Mouse (Mus musculus) hindbrain, embryonic 16.5 days (tissue): ENCODE results near the gene Crispld2. TPM values are rescaled to one million over a fixed set of nuclear protein-coding genes. Genes with fewer than 3 reads are reported as not detected.

Source experiments
- ATAC-seq: fragments of 200-750 bp; cut with Nextera tagmentation; 2 replicates; pipeline ENCODE4 v1.8.0; 2017; ENCODE audit warnings: moderate TSS enrichment, moderate library complexity
- H3K27ac ChIP-seq: fragments of 300-500 bp; sonication (generic); 2 replicates; pipeline ENCODE4 v1.5.1; 2014; ENCODE audit warnings: low read depth, mild to moderate bottlenecking, control low read depth, low read length, moderate library complexity
- H3K27me3 ChIP-seq: fragments of 300-500 bp; sonication (generic); replicated peaks from 2 replicates; pipeline ENCODE4 v1.6.1; 2014; ENCODE audit warnings: low read length; ENCODE audit not compliant: control insufficient read depth, insufficient read depth
- H3K36me3 ChIP-seq: fragments of 300-500 bp; sonication (generic); 2 replicates; pipeline ENCODE4 v1.6.1; 2014; ENCODE audit warnings: mild to moderate bottlenecking, low read length, moderate library complexity, mixed read lengths; ENCODE audit not compliant: control insufficient read depth, insufficient read depth
- H3K4me1 ChIP-seq: fragments of 300-500 bp; sonication (generic); 2 replicates; pipeline ENCODE4 v1.6.1; 2014; ENCODE audit warnings: low read depth, low read length; ENCODE audit not compliant: control insufficient read depth, insufficient read depth
- H3K4me2 ChIP-seq: fragments of 300-500 bp; sonication (generic); 2 replicates; pipeline ENCODE4 v1.6.1; 2014; ENCODE audit warnings: mild to moderate bottlenecking, low read length, control low read depth, moderate library complexity
- H3K4me3 ChIP-seq: fragments of 300-500 bp; sonication (generic); 2 replicates; pipeline ENCODE4 v1.5.1; 2014; ENCODE audit warnings: mild to moderate bottlenecking, low read length, control low read depth, moderate library complexity
- H3K9ac ChIP-seq: fragments of 300-500 bp; sonication (generic); 2 replicates; pipeline ENCODE4 v1.6.1; 2014; ENCODE audit warnings: low read depth, mild to moderate bottlenecking, control low read depth, low read length, moderate library complexity
- H3K9me3 ChIP-seq: fragments of 300-500 bp; sonication (generic); 2 replicates; pipeline ENCODE4 v1.6.1; 2014; ENCODE audit warnings: mild to moderate bottlenecking, low read length, moderate library complexity; ENCODE audit not compliant: control insufficient read depth
- WGBS: fragments of 180-500 bp; shearing (Covaris S2); extraction: QIAGEN DNeasy Blood & Tissue Kit; methylation state at CpG from one replicate; pipeline ENCODE4 v1.1.7; 2014; 5-methylcytosine and 5-hydroxymethylcytosine counted together
- polyA plus RNA-seq: library from polyadenylated mRNA; unstranded; fragments of >200 nt; fragmentation: Nextera tagmentation; extraction: Ambion mirVana; gene quantifications from 2 replicates; pipeline ENCODE4 v1.2.1, GENCODE M21; 2015

The Crispld2 gene
- polyA plus RNA-seq, 1 experiment from 2014 or later = 2.7 TPM

DNA sequence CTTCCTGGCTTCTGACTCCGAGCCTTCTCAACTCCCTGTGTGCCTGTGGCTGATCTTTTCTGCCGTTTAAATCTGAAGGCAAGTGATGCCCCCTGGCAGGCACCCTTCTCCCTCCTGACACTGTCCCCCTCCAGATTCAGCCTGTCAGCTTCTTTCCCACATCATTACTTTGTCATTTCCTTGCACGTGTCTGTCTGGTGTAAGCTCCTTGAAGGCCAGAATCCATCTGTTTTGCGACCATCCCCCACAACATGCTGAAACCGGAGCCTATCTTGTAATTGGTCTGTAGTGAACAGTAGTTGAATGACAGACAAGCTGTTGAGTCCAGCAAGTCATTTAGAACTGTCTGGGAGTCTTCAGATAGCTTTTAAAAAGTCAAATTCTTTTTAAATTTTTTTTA lies 53.2 kb downstream of the Crispld2 start:
- Histone ChIP-seq H3K9ac (no peak overlapping the region), H3K27ac (no peak overlapping the region), H3K4me2 (no peak overlapping the region), H3K4me3 (no peak overlapping the region), H3K27me3 (no peaks in the 10 kb centered on the region), H3K4me1 (no peaks in the 10 kb centered on the region; the same call in 1 of the 2 replicates), H3K9me3 (no peaks in the 10 kb centered on the region), H3K36me3 (no peaks in the 10 kb centered on the region)
- 64% methylated on average over 5 of the region's 5 CpGs for WGBS
- ATAC-seq = no peak

DNA sequence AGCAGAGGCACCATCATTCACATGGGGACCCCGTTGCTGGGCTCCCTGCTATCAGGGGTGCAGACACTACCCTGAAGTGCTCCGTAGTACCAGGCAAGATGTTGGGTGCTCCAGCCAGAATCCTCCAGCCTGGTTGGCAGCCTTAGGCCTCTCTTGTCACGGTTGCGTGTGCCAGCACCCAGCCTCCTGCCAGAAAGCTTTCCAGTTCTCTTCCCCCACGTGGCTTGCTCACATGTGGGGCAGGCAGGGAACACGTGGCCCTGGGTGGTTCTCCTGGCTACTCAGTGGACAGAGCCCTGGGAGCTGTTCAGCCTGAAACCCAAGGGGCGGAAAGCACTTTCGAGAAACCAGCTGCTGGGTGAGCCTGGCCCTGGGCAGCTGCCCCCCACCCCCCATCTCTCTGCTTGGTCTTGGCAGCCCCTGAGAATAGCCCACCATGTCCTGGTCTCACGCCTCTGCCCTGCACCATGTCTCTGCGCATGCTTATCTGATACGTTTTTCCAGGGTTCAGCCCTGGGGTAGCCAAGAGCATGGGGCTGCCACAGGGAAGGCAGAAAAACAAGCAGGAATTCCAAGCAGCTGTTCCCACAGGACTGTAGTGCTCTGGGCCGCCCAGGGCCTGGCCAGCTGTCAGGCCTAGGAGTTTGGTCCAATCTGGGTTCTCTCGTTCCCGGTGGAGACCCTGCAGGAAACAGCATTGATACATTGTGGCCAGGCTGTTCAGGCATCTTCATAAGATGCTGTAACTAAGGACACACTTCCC lies 54.2 kb downstream of the Crispld2 start:
- no peaks in the 10 kb centered on the region for H3K9me3 ChIP-seq
- no peak overlapping the region for H3K4me2 ChIP-seq
- H3K27me3 ChIP-seq = no peaks in the 10 kb centered on the region
- no peak overlapping the region for H3K4me3 ChIP-seq
- H3K4me1 ChIP-seq = no peaks in the 10 kb centered on the region; the same call in 1 of the 2 replicates
- 53% methylated on average over 14 of the region's 14 CpGs for WGBS
- H3K27ac ChIP-seq = no peak overlapping the region
- no peak overlapping the region for H3K9ac ChIP-seq
- ATAC-seq = peak; percentile 56; the same call in 1 of the 2 replicates
- no peaks in the 10 kb centered on the region for H3K36me3 ChIP-seq

DNA sequence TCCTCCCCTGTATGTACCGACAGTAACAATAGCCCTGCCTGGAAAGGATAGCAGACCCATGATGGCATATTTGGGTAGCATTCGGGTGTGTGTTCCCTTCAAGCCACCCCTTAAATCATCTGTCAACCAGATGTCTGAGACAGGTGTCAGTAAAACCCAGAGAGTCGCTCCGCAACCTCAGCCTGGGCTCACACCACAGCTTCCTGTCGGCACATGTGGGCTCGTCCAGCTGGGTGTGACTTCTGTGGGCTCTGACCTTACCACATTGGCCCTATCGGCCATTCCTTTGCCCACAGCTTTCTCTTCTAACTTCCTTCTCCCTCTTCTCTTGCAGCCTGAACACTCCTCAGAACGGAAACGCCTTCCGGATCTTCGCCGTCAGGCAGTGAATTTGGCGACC lies 57.7 kb downstream of the Crispld2 start:
- no peaks in the 10 kb centered on the region for H3K36me3 ChIP-seq
- H3K4me2 ChIP-seq = no peak overlapping the region
- no peak overlapping the region for H3K27ac ChIP-seq
- H3K4me3 ChIP-seq = no peak overlapping the region
- ATAC-seq = no peak
- H3K4me1 ChIP-seq = no peaks in the 10 kb centered on the region; the same call in 1 of the 2 replicates
- 89% methylated on average over 13 of the region's 13 CpGs for WGBS
- H3K9me3 ChIP-seq = no peaks in the 10 kb centered on the region
- H3K9ac ChIP-seq = no peak overlapping the region
- H3K27me3 ChIP-seq = no peaks in the 10 kb centered on the region

DNA sequence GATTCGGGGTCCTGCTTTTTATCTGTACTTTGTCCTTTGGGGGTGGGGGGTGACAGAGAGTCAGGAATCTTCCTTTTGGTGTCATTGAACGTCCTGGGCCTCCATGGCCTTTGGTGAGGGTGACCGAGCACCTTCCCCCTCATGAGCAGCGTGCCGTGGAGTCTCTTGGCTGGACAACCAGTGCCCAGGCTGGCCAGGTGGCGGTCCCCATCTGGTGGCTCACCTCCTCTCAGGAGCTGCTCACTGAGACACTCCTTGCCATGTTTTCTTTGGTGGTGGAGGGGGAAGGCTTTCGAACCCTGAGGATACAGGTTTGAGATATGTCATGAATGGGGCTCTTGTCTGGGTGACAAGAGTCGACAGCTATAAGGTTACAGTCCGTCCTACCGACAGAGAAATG lies 58.1 kb downstream of the Crispld2 start:
- H3K36me3 ChIP-seq = no peaks in the 10 kb centered on the region
- no peak overlapping the region for H3K27ac ChIP-seq
- H3K4me1 ChIP-seq = no peaks in the 10 kb centered on the region; the same call in 1 of the 2 replicates
- no peak for ATAC-seq
- no peaks in the 10 kb centered on the region for H3K9me3 ChIP-seq
- H3K4me2 ChIP-seq = no peak overlapping the region
- no peaks in the 10 kb centered on the region for H3K27me3 ChIP-seq
- H3K9ac ChIP-seq = no peak overlapping the region
- H3K4me3 ChIP-seq = no peak overlapping the region
- 88% methylated on average over 10 of the region's 10 CpGs for WGBS

DNA sequence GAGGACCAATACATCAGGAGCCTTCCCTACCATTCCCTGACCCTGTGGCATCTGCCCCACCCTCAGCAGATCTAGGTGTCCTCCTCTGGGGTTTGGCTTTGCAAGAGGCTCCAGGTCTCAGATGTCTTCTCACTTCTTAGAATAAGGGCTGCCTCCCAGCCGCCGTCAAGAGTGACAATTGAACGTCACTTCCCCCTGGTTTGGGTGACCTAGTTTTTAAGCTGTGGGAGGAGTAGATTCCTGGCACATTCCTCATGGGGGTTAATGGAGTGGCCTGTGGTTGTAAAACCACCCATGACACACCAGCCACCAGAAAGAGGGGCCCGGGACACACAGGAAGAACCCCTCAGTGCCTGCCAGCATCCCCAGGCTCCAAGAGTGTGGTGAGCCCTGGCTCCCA lies 58.8 kb downstream of the Crispld2 start:
- 77% methylated on average over 4 of the region's 4 CpGs for WGBS
- no peak overlapping the region for H3K27ac ChIP-seq

DNA sequence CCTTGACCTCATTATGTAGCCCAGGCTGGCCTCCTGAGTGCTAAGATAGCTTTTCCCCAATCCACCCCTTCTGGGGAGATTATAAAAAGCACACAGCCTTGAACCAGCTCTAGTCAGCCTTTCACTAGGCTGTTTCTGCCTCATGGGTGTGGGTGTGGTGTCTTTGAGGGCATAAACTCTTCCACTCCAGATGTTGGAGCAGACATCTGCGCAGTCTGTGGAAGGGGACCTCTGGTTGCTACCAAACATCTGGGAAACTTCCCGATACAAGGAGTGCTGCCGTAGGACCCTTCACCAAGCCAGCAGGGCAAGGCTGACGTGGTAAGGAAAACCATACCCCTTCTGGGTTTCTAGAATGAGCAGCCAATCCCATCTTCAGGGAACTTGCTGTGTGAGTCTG lies 59.7 kb downstream of the Crispld2 start:
- H3K36me3 ChIP-seq = no peaks in the 10 kb centered on the region
- H3K27me3 ChIP-seq = no peaks in the 10 kb centered on the region
- H3K9me3 ChIP-seq = no peaks in the 10 kb centered on the region
- ATAC-seq = no peak
- H3K4me3 ChIP-seq = no peak overlapping the region
- H3K27ac ChIP-seq = no peak overlapping the region
- no peak overlapping the region for H3K9ac ChIP-seq
- 81% methylated on average over 4 of the region's 4 CpGs for WGBS
- H3K4me1 ChIP-seq = no peaks in the 10 kb centered on the region
- no peak overlapping the region for H3K4me2 ChIP-seq

More for the DNA sequence above, 58.8 kb downstream of the Crispld2 start:
- Histone ChIP-seq H3K36me3 (no peaks in the 10 kb centered on the region), H3K9me3 (no peaks in the 10 kb centered on the region), H3K4me3 (no peak overlapping the region), H3K9ac (no peak overlapping the region), H3K27me3 (no peaks in the 10 kb centered on the region), H3K4me1 (no peaks in the 10 kb centered on the region; the same call in 1 of the 2 replicates), H3K4me2 (no peak overlapping the region)
- no peak for ATAC-seq

DNA sequence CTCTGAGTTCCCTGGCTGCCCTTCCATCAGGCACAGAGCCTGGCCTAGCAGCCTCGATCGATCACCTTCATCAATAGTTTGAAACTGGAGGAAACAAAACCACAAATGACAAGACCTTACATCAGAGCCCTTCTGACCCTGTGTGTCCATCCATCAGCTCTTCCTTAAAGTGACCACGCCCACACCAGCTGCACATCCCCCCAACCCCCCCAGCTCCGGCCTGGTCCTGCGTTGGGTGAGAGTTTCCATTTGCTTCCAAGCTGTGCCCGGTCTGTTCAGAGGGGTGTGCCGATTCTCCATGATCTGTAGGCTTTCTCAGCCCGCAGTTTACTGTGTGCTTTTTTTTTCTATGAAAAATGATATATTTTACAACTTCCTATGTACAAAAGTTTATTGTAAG lies 60.1 kb downstream of the Crispld2 start:
- H3K27ac ChIP-seq = no peak overlapping the region
- 83% methylated on average over 8 of the region's 8 CpGs for WGBS
- no peak overlapping the region for H3K9ac ChIP-seq
- H3K9me3 ChIP-seq = no peaks in the 10 kb centered on the region
- H3K4me1 ChIP-seq = no peaks in the 10 kb centered on the region
- no peaks in the 10 kb centered on the region for H3K36me3 ChIP-seq
- H3K4me3 ChIP-seq = no peak overlapping the region
- H3K4me2 ChIP-seq = no peak overlapping the region
- no peak for ATAC-seq
- H3K27me3 ChIP-seq = no peaks in the 10 kb centered on the region

DNA sequence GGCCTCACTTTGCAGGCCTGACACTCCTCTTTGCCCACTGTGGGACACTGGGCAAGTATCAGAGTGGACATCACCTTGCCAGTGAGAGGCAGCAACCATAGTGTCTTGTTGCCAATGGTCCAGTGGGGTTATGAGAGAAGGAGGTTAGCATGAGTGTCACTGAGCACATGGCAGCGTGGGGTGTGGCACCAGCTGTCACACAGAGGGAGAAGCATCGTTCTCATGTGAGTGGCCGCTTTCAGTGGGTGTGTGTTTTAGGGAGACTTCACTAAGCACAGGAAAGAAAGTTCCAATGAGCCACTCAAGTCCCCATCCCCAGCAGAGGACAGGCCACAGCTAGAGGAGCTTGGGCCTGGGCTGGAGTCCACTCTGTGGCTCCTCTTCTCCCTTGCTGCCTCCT lies 62.6 kb downstream of the Crispld2 start:
- 92% methylated on average over 3 of the region's 3 CpGs for WGBS

DNA sequence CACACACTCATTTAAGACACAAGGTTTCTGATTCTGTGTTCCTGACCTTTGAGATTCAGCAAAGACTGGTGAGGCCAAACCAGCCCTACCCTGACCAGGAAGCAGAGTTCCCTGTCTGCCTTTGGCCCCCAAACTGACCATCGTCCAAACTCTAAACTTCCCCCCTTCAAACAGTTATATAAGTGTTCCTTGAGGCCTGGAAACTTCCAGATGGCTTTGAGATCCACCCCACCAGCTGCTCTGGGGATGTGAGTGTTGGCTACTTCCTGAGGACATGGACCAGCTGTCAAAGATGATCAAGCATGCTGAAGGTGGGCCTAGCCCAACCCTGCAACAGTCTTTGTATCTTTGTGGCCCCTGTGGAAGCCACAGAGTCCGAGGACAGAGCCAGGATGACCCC lies 64.8 kb downstream of the Crispld2 start:
- H3K4me1 ChIP-seq = no peaks in the 10 kb centered on the region
- no peak overlapping the region for H3K4me3 ChIP-seq
- H3K9ac ChIP-seq = no peak overlapping the region
- no peak for ATAC-seq
- H3K36me3 ChIP-seq = no peaks in the 10 kb centered on the region
- no peaks in the 10 kb centered on the region for H3K9me3 ChIP-seq
- no peak overlapping the region for H3K4me2 ChIP-seq
- no peaks in the 10 kb centered on the region for H3K27me3 ChIP-seq
- no peak overlapping the region for H3K27ac ChIP-seq
- 79% methylated on average over 2 of the region's 2 CpGs for WGBS

More for the DNA sequence above, 62.6 kb downstream of the Crispld2 start:
- Histone ChIP-seq H3K9me3 (no peaks in the 10 kb centered on the region), H3K4me1 (no peaks in the 10 kb centered on the region), H3K4me3 (no peak overlapping the region), H3K4me2 (no peak overlapping the region), H3K9ac (no peak overlapping the region), H3K36me3 (no peaks in the 10 kb centered on the region), H3K27me3 (no peaks in the 10 kb centered on the region), H3K27ac (no peak overlapping the region)
- no peak for ATAC-seq
